Mouse (Mus musculus) mesoderm, embryonic 11.5 days (tissue): Measurements from ENCODE around the gene Rps28.

Experiments used
- DNase-seq: peaks from one replicate; pipeline ENCODE4 v3.0.0-alpha.2; 2012; ENCODE audit warnings: low read depth, low spot score

Gene Rps28

GRCm38 (mm10) chr17:33773871-33774572, 50.3 kb downstream of the Rps28 start:
- no peak for DNase-seq

- DNase-seq: no peak
Observed at GRCm38 (mm10) chr17:33773426-33773825, 50.9 kb downstream of the Rps28 start.

GRCm38 (mm10) chr17:33771617-33772016, 52.7 kb downstream of the Rps28 start:
- no peak for DNase-seq
